Mouse (Mus musculus) limb, embryonic 13.5 days (tissue): Measurements from ENCODE around the gene Plch2. TPM values are rescaled to one million over a fixed set of nuclear protein-coding genes. Genes with fewer than 3 reads are reported as not detected.

Experiments
- ATAC-seq: fragments of 200-750 bp; cut with Nextera tagmentation; 2 replicates; pipeline ENCODE4 v1.8.0; 2017; ENCODE audit warnings: low read depth, moderate number of reproducible peaks, moderate TSS enrichment; ENCODE audit not compliant: low FRiP score
- H3K27ac ChIP-seq: fragments of 300-500 bp; sonication (generic); 2 replicates; pipeline ENCODE4 v1.5.1; 2015; ENCODE audit warnings: inconsistent platforms, mild to moderate bottlenecking, moderate library complexity
- H3K27me3 ChIP-seq: fragments of 300-500 bp; sonication (generic); 2 replicates; pipeline ENCODE4 v1.6.1; 2015; ENCODE audit warnings: mild to moderate bottlenecking, inconsistent platforms
- H3K36me3 ChIP-seq: fragments of 300-500 bp; sonication (generic); 2 replicates; pipeline ENCODE4 v1.6.1; 2015; ENCODE audit warnings: inconsistent platforms, mild to moderate bottlenecking, moderate library complexity
- H3K4me1 ChIP-seq: fragments of 300-500 bp; sonication (generic); 2 replicates; pipeline ENCODE4 v1.6.1; 2015; ENCODE audit warnings: inconsistent platforms
- H3K4me2 ChIP-seq: fragments of 300-500 bp; sonication (generic); replicated peaks from 2 replicates; pipeline ENCODE4 v1.6.1; 2015; ENCODE audit warnings: inconsistent platforms, mild to moderate bottlenecking, moderate library complexity
- H3K4me3 ChIP-seq: fragments of 300-500 bp; sonication (generic); 2 replicates; pipeline ENCODE4 v1.5.1; 2015; ENCODE audit warnings: moderate library complexity, mild to moderate bottlenecking, inconsistent platforms
- H3K9ac ChIP-seq: fragments of 300-500 bp; sonication (generic); 2 replicates; pipeline ENCODE4 v1.6.1; 2015; ENCODE audit warnings: mild to moderate bottlenecking, inconsistent platforms
- H3K9me3 ChIP-seq: fragments of 300-500 bp; sonication (generic); 2 replicates; pipeline ENCODE4 v1.6.1; 2016; ENCODE audit warnings: inconsistent platforms
- WGBS: fragments of 180-500 bp; shearing (Covaris S2); methylation state at CpG from one replicate; pipeline ENCODE4 v1.1.7; 2015; 5-methylcytosine and 5-hydroxymethylcytosine counted together
- polyA plus RNA-seq: library from polyadenylated mRNA; unstranded; fragments of >200 nt; fragmentation: Nextera tagmentation; extraction: Ambion mirVana; gene quantifications from 2 replicates; pipeline ENCODE4 v1.2.1, GENCODE M21; 2015

Plch2 gene
- polyA plus RNA-seq, 1 experiment from 2014 or later = 4.1 TPM

- peaks cover 54% of the 10 kb centered on the region for H3K36me3 ChIP-seq
- peaks cover 15% of the 10 kb centered on the region for H3K27me3 ChIP-seq
- peaks cover 12% of the 10 kb centered on the region for H3K4me1 ChIP-seq
- H3K9me3 ChIP-seq = no peaks in the 10 kb centered on the region
- 0 out of 2 replicates have a peak, but pooled peaks have one; percentile 1 for ATAC-seq
- no peak overlapping the region for H3K4me3 ChIP-seq
- no peak overlapping the region for H3K9ac ChIP-seq
- H3K27ac ChIP-seq = no peak overlapping the region
- H3K4me2 ChIP-seq = no peak overlapping the region
- WGBS = 88% methylated on average over 6 of the region's 6 CpGs
These were observed 75.5 kb downstream of the Plch2 start for GRCm38 (mm10) chr4:154981076-154981475.

DNA sequence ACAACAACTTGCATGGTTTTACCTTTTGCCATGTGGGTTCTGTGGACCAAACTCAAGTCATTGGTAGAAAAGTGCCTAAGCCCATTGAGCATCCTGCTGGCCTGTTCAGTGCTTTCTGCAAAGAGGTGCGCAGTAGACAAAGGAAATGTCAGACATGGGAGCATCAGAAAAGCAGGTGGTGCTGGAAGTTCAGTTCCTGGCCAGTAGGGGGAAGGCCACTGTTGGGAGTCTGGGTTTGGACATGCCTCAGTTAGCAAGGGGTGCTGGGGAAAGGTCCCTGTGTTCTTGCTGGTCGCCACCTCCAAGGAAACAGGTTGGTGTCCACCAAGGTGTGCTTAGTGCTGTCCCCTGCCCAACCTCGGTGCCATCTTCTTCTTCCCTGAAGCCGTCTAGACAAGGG lies 76.5 kb downstream of the Plch2 start:
- no peak overlapping the region for H3K4me2 ChIP-seq
- H3K27me3 ChIP-seq = peaks cover 15% of the 10 kb centered on the region
- peaks cover 63% of the 10 kb centered on the region for H3K36me3 ChIP-seq
- H3K4me3 ChIP-seq = no peak overlapping the region
- peaks cover 6% of the 10 kb centered on the region for H3K4me1 ChIP-seq
- no peak overlapping the region for H3K9ac ChIP-seq
- H3K9me3 ChIP-seq = no peaks in the 10 kb centered on the region
- 94% methylated on average over 4 of the region's 4 CpGs for WGBS
- no peak for ATAC-seq
- no peak overlapping the region for H3K27ac ChIP-seq

- no peak for ATAC-seq
- 89% methylated on average over 11 of the region's 11 CpGs for WGBS
- H3K27me3 ChIP-seq = no peaks in the 10 kb centered on the region
These were observed 82.4 kb downstream of the Plch2 start for GRCm38 (mm10) chr4:154974163-154974611.

GRCm38 (mm10) chr4:154972546-154972945 lies 84.0 kb downstream of the Plch2 start:
- Histone ChIP-seq H3K9ac (no peak overlapping the region), H3K27ac (no peak overlapping the region), H3K4me1 (no peaks in the 10 kb centered on the region), H3K27me3 (no peaks in the 10 kb centered on the region), H3K9me3 (no peaks in the 10 kb centered on the region), H3K4me3 (no peak overlapping the region), H3K36me3 (peaks cover 91% of the 10 kb centered on the region), H3K4me2 (no peak overlapping the region)
- no peak for ATAC-seq
- WGBS = 97% methylated on average over 12 of the region's 12 CpGs

More at GRCm38 (mm10) chr4:154974163-154974611, 82.4 kb downstream of the Plch2 start:
- H3K9ac ChIP-seq = no peak overlapping the region
- H3K36me3 ChIP-seq = peaks cover 100% of the 10 kb centered on the region
- no peak overlapping the region for H3K4me3 ChIP-seq
- no peak overlapping the region for H3K4me2 ChIP-seq
- no peaks in the 10 kb centered on the region for H3K9me3 ChIP-seq
- H3K27ac ChIP-seq = no peak overlapping the region
- H3K4me1 ChIP-seq = no peaks in the 10 kb centered on the region

DNA sequence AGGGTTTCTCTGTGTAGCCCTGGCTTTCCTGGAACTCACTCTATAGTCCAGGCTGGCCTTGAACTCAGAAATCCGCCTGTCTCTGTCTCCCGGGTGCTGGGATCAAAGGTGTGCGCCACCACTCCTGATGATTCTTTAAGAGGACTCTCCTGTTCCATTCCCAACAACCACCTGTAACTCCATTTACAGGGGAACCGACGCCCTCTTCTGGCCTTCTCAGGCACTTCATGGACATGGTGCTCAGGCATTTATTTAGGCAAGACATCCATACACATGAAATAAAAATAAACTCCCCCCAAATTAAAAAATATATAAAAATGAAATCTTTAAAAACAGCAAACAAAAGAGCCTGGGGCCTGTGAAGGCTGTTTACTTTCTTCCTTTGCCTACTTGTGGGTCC lies 89.4 kb downstream of the Plch2 start:
- Histone ChIP-seq H3K4me3 (no peak overlapping the region), H3K27ac (no peak overlapping the region), H3K36me3 (peaks cover 47% of the 10 kb centered on the region), H3K9ac (no peak overlapping the region), H3K27me3 (peaks cover 13% of the 10 kb centered on the region), H3K4me2 (no peak overlapping the region), H3K4me1 (peaks cover 34% of the 10 kb centered on the region), H3K9me3 (no peaks in the 10 kb centered on the region)
- no peak for ATAC-seq
- WGBS = 70% methylated on average over 5 of the region's 5 CpGs

- WGBS = 77% methylated on average over 3 of the region's 3 CpGs
- H3K36me3 ChIP-seq = peaks cover 34% of the 10 kb centered on the region
- no peak overlapping the region for H3K4me3 ChIP-seq
- no peak overlapping the region for H3K27ac ChIP-seq
- no peaks in the 10 kb centered on the region for H3K9me3 ChIP-seq
- peaks cover 26% of the 10 kb centered on the region for H3K27me3 ChIP-seq
- peak overlapping the region; percentile 91; the same call in 1 of the 2 replicates for H3K9ac ChIP-seq
- peak overlapping the region; percentile 77; the same call in 1 of the 2 replicates for H3K4me2 ChIP-seq
- ATAC-seq = no peak
- peaks cover 47% of the 10 kb centered on the region for H3K4me1 ChIP-seq
These were observed 90.7 kb downstream of the Plch2 start for GRCm38 (mm10) chr4:154965856-154966255.

DNA sequence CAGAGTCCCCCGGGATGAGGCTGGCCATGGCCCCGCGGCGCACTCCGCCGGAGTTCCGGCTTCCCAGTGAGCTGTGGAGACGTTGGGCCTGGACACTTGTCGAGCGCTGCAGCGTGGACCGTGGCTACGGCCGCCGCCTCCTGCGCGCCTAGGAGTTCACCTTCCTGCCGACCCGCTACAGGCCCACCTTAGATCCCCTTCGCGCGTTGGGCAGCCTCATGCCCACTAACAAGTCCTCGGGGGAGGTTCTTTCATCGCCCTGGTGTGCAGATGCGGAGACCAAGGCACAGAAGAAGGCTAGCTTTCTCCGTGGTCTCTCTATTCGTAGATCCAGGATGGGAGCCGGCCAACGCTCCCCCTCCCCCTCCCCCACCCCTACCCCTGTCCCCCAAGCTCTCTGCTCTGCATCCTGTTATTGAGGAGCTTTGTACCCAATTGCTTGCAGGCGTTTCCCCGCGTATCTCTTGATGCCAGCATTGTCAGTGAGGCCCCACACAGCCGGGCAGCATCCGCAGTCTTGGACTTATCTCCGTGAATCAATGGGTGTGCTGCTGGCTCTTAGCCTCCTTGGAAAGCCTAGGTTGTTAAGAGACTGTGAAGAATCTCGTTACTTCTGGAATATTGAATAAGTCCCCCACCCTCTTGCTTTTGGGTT lies 91.9 kb downstream of the Plch2 start:
- Histone ChIP-seq H3K4me1 (peaks cover 57% of the 10 kb centered on the region), H3K27me3 (peaks cover 38% of the 10 kb centered on the region), H3K36me3 (peaks cover 23% of the 10 kb centered on the region), H3K9me3 (no peaks in the 10 kb centered on the region), H3K9ac (peak overlapping the region; percentile 91), H3K4me3 (peak overlapping the region; percentile 86), H3K27ac (peak overlapping the region; percentile 83), H3K4me2 (peak overlapping the region; percentile 77)
- ATAC-seq = no peak
- WGBS = 2% methylated on average over 35 of the region's 36 CpGs

GRCm38 (mm10) chr4:154963901-154964580 lies 92.5 kb downstream of the Plch2 start, which contains the start of gene Pank4:
Pank4 (plus strand) TSS chr4:154964123.
- H3K4me3 ChIP-seq = peak within 1 kb of the TSS; percentile 86
- WGBS = under 1% methylated on average over 66 of the region's 66 CpGs
- H3K27me3 ChIP-seq = peaks cover 44% of the 10 kb centered on the region
- H3K36me3 ChIP-seq = peaks cover 16% of the 10 kb centered on the region
- no peaks in the 10 kb centered on the region for H3K9me3 ChIP-seq
- ATAC-seq = peak; percentile 93
- H3K27ac ChIP-seq = peak within 1 kb of the TSS; percentile 83
- H3K4me1 ChIP-seq = peaks cover 60% of the 10 kb centered on the region
- H3K9ac ChIP-seq = peak within 1 kb of the TSS; percentile 91
- H3K4me2 ChIP-seq = peak within 1 kb of the TSS; percentile 77

DNA sequence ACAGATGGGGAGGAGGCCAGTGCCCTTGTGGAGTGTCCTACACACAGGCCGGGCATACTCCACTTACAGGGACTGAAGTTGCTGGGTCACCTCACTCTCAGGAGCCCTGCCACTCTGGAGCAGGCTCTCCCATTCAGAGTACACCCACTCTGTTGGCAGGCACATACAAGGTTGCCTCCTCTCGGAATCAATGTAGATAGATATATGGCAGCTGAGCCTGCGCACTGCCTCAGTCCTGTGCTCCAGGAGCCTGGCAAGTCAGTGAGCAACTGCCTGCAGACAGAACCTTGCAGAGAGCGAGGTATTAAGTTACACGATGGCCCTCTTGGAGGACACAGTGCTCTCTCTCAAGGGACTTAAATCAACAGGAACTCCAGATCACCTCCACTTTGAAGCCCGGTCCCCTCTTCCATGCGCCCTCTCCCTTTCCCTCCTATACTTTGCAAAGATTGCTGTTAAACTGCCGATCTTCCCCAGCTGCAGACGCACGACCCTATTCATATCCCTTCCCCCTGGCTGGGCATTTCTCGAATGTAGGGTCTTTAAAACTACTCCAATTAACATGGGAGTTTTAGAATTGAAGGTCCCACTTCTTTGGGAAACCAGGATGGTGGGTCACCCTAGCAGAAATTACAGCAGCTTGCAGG lies 93.3 kb downstream of the Plch2 start:
- H3K4me2 ChIP-seq = peak overlapping the region; percentile 77
- ATAC-seq = no peak
- H3K4me3 ChIP-seq = peak overlapping the region; percentile 86
- no peaks in the 10 kb centered on the region for H3K9me3 ChIP-seq
- H3K27ac ChIP-seq = no peak overlapping the region
- H3K36me3 ChIP-seq = peaks cover 12% of the 10 kb centered on the region
- peaks cover 52% of the 10 kb centered on the region for H3K27me3 ChIP-seq
- H3K9ac ChIP-seq = peak overlapping the region; percentile 91; the same call in 1 of the 2 replicates
- H3K4me1 ChIP-seq = peaks cover 67% of the 10 kb centered on the region
- 17% methylated on average over 11 of the region's 11 CpGs for WGBS

GRCm38 (mm10) chr4:154962683-154963082 lies 93.9 kb downstream of the Plch2 start:
- Histone ChIP-seq H3K27ac (no peak overlapping the region), H3K4me1 (peaks cover 73% of the 10 kb centered on the region), H3K36me3 (peaks cover 10% of the 10 kb centered on the region), H3K4me3 (no peak overlapping the region), H3K4me2 (peak overlapping the region; percentile 77), H3K27me3 (peaks cover 58% of the 10 kb centered on the region), H3K9me3 (no peaks in the 10 kb centered on the region), H3K9ac (no peak overlapping the region)
- 80% methylated on average over 7 of the region's 7 CpGs for WGBS
- ATAC-seq = no peak

DNA sequence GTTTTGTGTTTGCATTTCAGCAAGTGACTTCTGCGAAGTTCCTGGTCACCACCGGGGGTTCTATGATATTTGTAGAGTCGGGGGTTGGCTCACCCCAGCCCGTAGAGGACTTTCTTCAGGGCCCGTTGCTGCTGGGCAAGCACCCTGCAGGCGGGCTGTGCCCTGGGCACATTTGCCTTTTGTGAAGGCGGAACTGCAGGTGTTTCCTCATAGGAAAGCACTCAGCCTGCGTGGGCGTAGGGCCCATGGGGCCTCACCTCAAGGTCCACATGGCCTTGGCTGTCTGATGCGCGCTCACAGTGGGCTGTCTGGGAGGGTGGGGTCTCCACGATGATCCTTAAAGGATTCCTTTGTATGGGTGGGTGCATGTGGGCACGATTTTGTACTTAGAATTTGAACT lies 94.7 kb downstream of the Plch2 start:
- peaks cover 7% of the 10 kb centered on the region for H3K36me3 ChIP-seq
- WGBS = 23% methylated on average over 13 of the region's 13 CpGs
- H3K27ac ChIP-seq = no peak overlapping the region
- H3K9ac ChIP-seq = no peak overlapping the region
- no peak for ATAC-seq
- H3K27me3 ChIP-seq = peaks cover 66% of the 10 kb centered on the region
- H3K4me1 ChIP-seq = peaks cover 77% of the 10 kb centered on the region
- peak overlapping the region; percentile 47 for H3K4me3 ChIP-seq
- no peaks in the 10 kb centered on the region for H3K9me3 ChIP-seq
- peak overlapping the region; percentile 82 for H3K4me2 ChIP-seq

GRCm38 (mm10) chr4:154961226-154961738 lies 95.3 kb downstream of the Plch2 start:
- H3K36me3 ChIP-seq = peaks cover 3% of the 10 kb centered on the region
- under 1% methylated on average over 47 of the region's 47 CpGs for WGBS
- peak overlapping the region; percentile 47 for H3K4me3 ChIP-seq
- no peak overlapping the region for H3K27ac ChIP-seq
- H3K9ac ChIP-seq = peak overlapping the region; percentile 62
- H3K4me1 ChIP-seq = peaks cover 73% of the 10 kb centered on the region
- peaks cover 69% of the 10 kb centered on the region for H3K27me3 ChIP-seq
- H3K9me3 ChIP-seq = no peaks in the 10 kb centered on the region
- no peak for ATAC-seq
- peak overlapping the region; percentile 82 for H3K4me2 ChIP-seq
